Mouse (Mus musculus) kidney, postnatal 36 days (tissue): ENCODE results near the gene Tob2.

Experiments used
- DNase-seq, 2 experiments: peaks; one replicate each; pipeline ENCODE4 v3.0.0; 2021 to 2022; ENCODE audit warnings: mixed read lengths in 2 of 2

The Tob2 gene

DNA sequence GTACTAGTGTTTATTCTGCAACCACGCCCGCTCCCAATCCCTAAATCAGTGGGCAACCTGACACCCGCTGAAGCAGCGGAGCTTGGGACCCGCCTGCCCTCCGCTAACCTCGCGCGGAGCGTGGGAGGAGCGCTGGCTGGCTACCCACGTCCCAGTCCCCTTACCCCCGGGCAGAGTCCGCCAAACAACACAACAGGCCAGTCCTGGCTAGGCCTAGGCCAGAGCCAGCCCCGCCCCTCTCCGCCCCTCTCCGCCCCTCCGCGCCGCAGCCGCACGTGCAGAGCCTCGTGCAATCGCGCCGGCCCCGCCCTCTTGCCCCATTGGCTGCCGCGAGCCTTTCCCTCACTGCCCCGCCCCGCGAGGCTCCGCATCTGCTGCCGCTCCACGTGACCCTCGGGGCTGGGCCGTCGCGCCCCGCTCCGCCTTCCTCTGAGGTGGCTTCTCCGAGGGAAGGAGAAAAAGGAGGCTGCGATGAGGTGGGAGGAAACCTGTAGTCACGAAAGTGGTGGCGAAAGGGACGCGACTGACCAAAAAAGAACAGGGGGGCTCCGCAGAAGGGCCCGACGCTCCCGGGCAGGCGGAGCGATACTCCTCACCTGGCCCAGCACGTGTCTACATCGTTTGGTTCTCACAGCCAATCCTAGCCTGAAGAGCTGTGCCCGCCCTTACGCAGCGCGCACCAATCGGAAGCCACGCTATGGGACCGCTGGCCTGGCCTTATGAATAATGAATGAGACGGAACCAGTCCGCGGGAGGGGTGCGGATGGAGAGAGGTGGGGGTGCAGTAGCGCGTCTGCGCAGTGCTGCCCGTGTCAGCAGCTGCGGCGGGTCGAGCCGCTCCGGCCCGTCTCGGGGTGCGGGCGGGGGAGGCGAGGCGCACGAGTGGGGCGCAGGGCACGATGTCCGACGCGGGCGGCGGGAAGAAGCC lies 47.7 kb downstream of the Tob2 start:
- peak; percentile 99 for DNase-seq

DNA sequence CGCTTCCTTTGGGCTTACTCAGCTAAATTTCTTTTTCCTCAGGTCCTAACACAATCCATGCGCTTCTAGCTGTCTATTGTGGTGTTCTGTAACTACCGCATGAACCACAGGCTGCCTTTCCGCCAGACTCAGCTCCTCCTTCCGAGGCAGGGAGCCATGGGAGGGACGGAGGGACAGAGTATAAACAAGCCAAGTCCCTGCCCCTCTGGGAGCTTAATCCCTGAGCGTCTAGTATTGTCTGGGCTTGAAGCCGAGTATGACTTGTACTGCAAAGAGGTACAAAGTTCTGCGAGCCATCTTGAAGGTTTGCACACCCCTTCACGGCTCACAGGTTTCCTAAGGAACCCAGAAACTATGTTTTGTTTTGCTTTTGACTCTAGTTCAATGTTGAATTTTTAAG lies 48.4 kb downstream of the Tob2 start:
- DNase-seq, result peak; percentile 94 to 98

DNA sequence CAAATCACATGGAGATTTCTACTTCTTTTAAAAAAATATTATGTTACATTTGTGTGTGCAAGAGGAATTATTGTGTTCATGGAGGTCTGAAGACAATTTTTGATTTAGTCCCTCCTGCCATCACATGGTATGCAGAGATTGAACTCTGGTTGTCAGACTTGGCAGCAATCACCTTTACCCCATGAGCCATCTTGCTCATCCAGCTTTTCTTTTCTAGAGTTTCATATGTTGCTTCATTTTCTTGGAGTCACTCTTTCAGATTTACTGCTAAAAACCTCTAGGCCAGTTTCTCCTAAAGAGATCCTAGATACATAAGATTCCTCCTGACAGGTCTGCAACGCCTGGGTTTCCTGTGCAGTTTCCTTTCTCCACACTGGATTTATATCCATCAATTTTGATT lies 49.0 kb downstream of the Tob2 start:
- no peak for DNase-seq

DNA sequence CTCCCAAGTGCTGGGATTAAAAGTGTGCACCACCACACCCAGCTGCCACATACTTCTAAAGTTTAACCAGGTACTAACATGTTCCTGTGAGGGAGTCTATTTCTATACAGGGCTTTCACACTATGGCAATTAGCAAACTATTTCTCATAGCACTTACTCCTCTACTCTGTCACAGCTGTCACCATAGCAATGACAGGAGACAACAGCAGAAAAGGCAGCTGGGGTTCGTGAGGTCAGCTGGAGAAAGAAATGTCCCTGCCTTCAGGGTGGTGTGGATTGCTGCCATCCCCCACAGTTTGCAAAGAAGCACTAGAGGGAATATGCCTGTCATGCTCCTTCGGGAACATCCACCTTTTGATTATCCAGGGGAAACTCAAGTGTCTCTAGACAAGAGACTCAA lies 49.8 kb downstream of the Tob2 start:
- no peak for DNase-seq

DNA sequence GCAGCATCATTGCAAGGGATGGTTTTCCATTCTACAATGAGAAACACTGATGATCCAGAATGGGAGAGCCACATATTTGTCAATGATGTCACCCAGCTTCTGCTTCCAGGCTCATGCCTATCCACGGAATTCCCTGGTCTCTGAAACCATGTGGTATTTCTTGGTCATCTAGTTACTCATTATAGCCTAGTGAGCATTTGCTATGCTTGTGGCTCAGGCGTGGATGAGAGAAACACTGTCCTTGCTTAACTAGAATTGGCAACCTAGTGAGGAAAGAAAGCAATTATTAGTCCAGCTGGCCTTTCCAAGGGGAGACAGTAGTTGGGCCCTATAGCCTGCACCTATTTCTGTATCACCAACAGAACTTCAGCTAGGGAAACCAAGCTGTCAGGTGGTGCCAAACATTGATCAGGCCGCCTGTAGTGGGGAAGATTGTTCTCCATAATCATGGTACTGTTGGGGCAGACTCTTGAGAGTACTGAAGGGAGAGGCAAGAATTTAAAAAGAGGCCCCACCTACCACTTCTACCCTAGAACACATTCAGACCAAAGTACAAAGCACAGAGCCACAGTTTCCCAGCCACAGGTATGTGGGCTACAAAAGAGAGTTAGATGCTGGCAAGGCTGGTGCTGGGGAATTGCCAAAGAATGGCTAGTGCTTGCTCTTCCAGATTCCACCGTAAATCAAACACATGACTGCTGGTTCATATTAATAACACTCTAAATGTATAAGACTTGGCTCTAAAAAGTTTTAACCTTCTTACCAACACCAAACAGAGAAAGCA lies 51.8 kb downstream of the Tob2 start:
- peak; percentile 82 to 84 for DNase-seq

DNA sequence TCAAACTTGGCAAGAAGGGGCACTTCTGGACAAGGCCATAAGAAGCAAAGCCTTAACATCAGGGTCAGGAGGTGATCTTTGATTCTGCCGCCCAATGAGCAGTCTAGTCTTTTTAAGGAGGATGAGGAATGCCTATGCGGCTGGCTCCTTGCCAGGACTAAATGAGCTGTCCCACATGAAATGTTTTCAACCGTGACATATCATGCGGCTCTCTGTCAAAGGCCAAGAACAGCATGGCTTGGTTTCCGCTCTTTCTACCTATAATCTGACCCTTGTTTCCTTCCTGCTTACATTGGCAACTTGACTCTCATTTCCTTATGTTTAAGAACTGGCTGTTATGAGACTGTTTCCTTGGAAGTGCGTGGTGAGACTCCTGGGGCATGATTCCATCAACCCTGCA lies 53.0 kb downstream of the Tob2 start:
- peak; percentile 76 to 79 for DNase-seq

DNA sequence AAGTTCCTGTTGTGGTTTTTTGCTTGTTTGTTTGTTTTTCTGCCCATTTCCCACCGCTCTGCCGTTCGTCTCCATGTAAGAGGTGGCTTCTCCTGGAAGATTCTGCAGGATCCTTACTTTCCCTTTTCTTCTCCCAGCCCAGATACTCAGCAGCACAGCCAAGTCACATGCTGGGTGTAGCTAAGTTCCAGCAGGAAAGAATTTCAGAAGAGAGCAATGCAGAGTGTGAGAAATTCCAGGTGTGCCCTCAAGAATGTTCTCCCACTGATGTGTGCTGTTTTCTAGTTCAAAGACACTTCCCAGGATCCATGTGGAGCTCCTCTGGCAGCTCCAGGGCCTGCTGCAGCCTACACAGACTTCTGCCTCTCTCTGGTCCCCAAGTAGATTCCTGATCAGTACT lies 53.7 kb downstream of the Tob2 start:
- no peak for DNase-seq

DNA sequence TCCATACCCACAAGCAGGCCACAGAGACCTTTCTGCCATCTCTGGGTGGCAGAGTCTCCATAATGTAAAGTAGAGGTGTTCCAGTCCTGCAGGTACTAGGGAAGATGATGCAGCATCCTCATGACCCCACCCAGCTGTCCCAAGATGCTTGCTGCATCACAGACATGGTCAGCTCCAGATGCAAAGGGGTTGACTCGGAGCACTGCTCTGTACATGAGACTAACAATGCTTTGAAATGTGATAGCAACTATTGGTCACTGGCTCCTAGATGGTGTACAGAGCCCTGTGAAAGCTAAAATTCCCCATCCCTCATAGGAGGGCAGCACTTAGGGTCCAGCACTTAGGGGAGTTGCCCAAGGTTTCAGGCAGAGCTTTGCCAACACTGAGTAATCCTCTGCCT lies 54.4 kb downstream of the Tob2 start:
- DNase-seq, result no peak

DNA sequence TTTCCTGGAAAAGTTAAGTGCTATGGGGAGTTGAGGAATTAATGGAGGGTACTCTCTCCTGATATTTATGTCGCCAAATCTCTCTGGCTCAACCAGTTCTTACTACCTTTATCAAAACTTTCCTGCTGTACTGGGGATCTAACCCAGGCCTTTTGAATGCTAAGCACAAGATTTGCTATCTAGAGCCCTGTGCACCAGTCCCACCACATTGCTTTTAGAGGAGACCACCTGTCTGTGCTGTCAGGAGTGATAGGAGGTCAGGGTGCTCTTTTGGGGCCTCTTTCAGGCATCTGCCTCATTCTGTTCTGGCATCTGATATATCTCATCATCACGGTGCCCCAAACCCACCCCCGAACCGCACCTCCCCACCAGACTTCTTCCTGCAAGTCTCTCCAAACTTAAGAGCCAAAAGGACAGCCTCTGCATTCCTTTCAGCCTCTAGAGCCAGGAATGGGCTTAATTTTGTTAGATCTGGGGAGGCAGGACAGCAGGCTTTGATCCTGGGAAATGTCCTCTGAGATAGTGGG lies 55.1 kb downstream of the Tob2 start:
- DNase-seq, result no peak

DNA sequence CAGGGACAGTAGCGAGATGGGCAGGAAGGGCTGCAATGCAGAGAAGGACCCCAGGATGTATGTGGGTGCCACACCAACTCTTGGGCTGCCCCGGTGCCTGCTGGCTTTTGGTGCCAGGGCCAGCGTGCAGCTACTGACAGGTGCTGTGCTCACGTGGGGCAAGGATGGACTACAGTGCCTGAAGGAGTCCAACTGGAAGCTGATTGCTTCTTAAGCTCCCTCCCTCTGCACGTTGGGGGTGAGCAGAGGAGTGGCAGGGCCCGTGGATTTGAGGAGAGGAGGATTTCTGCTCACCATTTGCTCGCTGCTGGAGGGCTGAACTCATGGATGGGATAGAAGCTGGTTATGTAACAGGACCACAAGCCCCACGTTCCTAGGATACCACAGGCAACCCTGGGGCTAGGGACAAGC lies 55.6 kb downstream of the Tob2 start:
- peak; percentile 76 to 81 for DNase-seq

DNA sequence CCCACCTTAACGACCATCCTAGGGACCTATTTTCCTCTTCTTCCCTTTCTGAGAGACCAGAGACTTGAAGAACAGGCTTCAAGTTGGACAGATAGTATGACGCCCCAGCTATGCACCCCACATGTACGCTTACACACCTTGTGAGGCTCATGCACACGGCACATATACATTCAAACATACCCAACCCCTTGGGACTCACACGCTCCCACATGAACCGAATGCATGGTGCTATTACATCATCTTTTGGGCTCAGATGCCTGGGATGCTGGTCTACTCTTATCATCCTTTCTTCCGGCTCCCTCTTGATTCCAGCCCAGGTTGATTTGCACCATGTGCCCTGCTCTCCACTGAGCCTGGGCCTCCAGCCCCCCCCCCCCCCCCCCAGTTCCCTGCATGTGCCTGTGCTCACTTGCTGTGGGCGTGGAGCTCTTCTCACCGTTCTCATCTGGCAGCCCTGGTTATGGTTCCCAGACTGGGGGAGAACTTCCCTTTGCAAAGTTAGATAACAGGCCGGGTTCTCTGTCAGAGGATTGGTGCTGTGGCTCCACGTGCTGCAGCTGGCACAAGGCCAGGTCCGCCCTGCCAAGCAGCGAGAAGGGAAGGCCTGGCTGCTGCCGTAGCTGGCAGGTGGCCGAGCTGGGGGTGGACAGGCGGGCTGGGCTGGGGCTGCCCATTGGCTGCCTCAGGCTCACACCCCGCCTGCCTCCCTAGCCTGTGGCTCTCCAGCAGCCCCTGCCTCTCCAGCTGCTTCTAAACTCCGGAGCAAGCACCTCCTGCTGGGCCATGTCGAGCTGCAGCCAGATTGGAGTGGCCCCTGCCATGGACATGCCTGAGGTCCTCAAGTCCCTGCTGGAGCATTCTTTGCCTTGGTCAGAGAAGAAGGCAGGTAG lies 56.4 kb downstream of the Tob2 start, which contains the start of gene Tef:
Tef (plus strand) TSS at position 421 of the 890 bp plus-strand sequence.
- peak; percentile 100 for DNase-seq

DNA sequence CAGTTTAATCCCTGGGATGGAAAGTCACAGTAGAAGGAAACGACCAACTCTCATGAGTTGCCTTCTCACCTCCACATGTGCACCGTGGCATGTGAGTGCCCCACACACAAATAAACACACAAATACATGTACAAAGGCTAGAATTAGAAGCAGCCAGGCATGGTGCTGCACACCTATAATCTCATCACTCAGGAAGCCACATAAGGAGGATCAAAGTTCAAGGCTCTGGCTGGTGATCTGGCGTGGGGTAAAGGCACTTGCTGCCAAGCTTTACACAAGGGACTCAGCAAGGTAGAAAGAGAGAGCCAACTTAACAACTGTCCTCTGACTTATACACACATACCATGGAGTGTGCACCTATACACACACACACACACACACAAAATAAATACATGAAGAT lies 58.2 kb downstream of the Tob2 start:
- DNase-seq, result peak; percentile 49 to 60

DNA sequence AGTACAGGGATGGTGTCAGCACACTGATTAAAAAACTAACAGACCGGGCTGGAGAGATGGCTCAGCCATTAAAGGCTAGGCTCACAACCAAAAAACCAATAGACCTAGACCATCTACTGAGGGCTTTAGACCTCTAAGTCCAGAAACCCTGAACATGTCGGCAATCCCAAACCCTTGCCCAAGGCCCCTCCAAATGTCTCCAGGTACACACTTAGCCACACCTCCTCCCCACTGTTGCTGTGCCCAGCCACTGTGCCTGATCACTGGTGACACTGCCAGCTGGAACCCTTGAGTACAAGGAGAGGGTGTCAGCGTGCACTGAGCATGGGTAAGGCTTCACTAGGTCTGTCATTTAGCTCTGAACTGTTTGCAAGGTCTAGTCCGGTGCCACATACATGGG lies 60.2 kb downstream of the Tob2 start:
- peak; percentile 57 to 67 for DNase-seq
